Mouse (Mus musculus): ENCODE results near the gene Zgrf1.

The Zgrf1 gene

DNA sequence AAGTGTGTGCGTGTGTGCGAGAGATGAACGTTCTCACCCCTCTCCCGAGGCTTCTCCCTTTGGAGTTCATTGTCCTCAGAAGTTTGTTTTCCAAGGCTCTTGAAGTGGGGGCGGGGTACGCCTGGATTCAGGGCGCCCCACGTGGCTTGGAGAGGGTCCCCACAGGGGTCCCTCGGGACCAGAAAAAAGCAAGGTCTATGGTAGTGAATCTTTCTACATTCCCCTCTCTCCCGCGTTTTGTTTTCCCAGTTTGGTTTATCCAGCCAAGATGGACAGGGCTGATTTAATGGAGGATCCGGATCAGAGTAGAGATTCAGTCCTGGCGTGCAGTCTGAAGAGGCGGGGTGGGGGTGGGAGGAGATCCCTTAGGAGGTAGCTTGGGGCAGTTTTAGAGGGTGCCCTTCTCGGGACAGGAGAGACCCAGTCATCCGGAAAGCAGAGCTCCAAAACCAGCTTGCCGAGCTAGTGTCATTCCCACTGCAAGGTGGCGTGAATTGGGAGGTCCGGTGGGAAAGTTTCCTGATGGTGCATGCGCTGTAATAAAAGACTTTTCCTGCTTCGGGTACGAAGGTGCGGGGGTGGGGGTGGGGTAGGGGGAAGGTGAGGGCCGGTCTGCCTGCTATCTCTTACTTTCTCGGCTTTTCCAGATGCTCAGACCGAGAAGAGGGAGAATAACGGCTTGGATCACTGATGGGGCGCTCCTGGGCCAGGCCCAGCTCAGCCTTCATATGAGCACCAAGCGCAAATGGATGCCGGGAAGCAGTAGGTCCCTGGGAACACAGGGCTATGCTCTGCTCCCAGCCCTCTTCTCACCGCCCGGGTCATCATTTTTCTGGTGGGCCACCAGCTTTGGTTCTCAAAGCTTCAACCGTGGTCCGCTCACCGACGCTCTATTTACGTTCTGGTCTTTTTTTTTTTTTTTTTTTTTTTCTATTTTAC lies 87.7 kb downstream of the Zgrf1 start:
- peak in 1 of 2 experiments; percentile 15 for DNase-seq

DNA sequence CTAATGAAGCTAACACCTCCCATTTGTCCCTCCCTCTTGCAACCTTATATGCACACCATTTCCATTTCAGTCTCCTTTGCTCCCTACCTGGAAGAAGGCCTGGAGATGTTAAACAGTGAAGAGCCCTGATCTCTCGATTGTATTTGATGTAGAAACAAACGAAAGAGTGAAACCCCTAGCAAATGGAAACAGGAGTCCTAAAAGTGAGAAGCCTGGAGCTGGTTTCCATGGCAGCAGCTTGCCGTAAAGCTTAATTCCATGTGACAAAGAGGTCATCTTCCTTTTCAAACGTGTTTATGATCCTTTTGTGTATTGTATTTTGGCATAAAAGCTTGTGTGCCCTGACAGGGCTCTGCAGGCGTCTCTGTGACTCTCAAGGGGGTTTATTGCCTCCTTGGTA lies 88.9 kb downstream of the Zgrf1 start:
- no peak for DNase-seq

DNA sequence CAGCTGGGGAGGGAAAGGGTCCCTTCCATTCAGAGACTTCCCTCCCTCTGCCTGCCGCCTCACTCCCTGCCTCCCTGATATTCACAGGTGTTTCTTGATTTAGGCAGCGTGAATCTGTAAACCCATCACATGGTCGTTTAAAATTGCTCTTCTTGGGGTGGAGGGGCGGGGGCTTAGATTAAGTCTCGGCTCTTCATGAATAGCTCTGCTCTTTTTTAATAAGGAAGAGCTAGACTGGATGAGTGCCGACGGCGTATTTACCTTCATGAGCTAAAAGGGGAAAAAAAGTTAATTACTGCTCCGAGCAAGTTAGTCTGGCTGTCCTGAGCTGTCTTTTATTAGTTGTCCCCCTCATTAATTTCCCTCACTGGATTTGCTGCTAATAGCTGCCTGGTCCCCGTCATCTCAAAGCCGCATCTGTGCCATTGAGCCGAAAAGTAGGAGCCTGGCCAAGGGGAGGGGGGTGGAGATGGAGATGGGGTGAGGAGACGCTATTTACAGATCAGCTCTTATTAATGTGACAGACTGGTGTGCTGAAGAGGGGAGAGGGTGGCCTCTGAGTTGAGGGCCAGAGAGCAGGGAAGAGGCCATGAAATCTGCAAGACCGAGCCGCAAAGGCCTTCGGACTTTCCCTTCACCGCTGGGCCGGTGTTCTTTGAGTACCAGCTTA lies 93.0 kb downstream of the Zgrf1 start:
- no peak for DNase-seq

DNA sequence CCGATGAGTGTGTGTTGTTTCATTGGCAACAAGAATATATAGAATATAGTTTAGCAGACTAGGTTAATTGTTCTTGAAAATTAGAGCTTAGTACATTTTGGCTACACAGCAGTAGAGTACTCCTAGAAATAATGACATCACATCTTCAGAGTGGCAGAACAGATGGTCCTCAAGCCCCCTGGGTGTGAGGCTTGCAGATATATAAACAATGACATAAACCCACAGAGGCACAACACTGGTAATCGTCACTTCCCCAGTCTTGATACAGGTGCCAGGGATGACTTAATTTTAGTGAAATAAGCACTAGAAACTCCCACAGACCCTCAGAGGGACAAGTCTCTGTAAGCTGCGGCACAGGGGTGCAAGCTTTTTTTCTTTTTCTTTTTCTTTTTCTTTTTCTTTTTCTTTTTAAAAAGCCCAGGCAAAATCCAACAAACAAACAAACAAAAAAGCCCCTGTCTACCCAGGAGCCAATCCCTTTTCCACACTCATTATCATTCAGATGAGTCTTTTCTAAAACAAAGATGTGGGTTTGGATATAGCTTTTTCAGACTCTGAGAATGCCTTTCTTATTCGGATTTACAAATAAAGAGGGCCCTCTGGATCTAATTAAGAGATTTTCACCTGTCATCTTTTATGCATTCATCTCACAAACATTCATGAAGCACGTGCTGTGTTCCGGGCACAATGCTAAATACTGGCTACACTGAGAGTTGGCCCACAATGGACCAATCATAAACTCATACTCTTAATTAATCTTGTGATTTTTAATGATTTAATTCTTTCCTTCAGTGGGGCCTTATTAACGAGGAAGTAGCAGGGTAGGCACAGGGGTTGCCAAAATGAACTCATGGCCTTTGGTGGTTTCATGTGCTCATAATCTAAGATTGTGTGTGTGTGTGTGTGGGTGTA lies 98.7 kb downstream of the Zgrf1 start:
- no peak for DNase-seq

DNA sequence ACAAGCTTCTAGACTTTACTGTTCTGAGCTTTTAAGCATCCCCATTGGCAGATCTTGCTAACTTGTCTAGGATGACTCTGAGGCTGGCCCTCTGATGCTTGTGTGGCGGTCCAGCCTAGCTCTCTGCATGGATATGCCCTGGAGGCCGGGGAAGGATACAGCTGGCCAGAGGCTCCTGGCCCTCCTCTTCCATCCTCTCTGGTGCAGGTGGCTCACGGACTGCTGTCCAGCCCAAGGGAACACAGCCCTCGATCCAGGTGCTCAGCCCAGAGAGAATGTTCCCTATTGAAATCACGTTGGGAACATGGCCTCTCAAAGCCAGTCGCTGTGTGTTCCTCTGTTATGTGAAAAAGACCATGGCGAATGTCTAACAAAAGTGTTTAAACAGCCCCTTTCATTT lies 107.4 kb downstream of the Zgrf1 start:
- DNase-seq: no peak

DNA sequence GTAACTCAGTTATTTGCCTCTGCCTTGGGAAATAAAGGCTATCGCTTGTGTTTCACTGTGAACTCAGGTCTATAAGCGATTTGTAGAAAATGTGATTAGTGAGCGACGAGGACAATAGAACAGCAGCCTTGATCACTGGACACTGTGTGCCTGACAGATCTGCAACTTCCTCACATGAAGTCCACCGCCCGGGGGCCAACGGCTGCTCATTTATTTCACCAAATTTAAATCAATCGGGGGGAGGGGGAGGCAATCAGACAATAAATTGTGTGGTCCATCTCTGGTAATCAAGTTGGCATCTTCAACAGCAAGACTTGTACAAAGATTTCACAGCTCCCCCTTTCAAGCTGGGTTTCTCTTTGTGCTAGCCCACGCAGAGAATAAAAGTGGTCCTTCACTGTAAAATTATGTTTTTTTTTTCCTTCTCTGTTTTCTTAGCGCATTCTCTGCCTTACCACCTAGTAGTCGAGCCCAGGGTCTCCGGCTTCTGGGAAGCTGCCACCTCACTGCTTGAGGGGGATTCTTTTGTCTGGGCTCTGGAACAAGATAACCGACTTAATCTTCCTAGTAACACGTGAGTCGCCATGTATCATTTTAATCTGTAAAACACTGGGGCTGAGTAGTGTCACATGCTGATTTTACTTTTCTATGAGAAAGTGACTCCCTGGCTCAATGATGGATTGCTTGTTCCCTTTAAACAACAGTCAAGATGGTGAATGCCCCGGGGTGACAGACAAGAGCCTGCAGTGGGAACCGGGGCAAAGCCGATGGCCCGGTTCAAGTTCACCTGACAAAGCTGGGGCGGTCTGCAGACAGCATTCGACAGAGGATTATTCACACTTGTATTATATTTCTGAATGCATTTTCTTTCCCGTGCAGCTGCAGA lies 108.6 kb downstream of the Zgrf1 start:
- DNase-seq: no peak
